Mouse (Mus musculus): ENCODE data around the gene S100a13. TPM values are rescaled to one million over a fixed set of nuclear protein-coding genes. Genes with fewer than 3 reads are reported as not detected.

Gene S100a13
- polyA plus RNA-seq, 1 experiment from 2014 or later = 11.8 TPM

GRCm38 (mm10) chr3:90509747-90510123 lies 4.5 kb upstream of the S100a13 start:
- Histone ChIP-seq H3K36me3 (peaks cover 24% of the 10 kb centered on the region), H3K4me2 (peak overlapping the region; percentile 49), H3K9ac (no peak overlapping the region), H3K27ac (replicated peaks) (peak overlapping the region; percentile 69), H3K4me1 (replicated peaks) (peaks cover 33% of the 10 kb centered on the region), H3K9me3 (no peaks in the 10 kb centered on the region), H3K27me3 (peaks cover 22% of the 10 kb centered on the region), H3K4me3 (peak overlapping the region; percentile 96)
- 11% methylated on average over 2 of the region's 2 CpGs for WGBS
- ATAC-seq (ENCODE audit: low FRiP score, low read depth) = peak; percentile 13; the same call in 1 of the 2 replicates

GRCm38 (mm10) chr3:90512276-90512675 lies 2.0 kb upstream of the S100a13 start:
- H3K36me3 ChIP-seq = 0 out of 2 replicates have a peak, but pooled peaks cover under 1% of the 10 kb centered on the region
- 91% methylated on average over 5 of the region's 5 CpGs for WGBS

GRCm38 (mm10) chr3:90512948-90513642 lies 1.1 kb upstream of the S100a13 start:
- H3K36me3 ChIP-seq = no peaks in the 10 kb centered on the region
- H3K27ac ChIP-seq (replicated peaks) = no peak overlapping the region
- no peak overlapping the region for H3K9ac ChIP-seq
- H3K27me3 ChIP-seq = peaks cover 33% of the 10 kb centered on the region
- peaks cover 17% of the 10 kb centered on the region for H3K4me1 ChIP-seq (replicated peaks)
- 82% methylated on average over 9 of the region's 9 CpGs for WGBS
- H3K4me3 ChIP-seq = no peak overlapping the region
- H3K4me2 ChIP-seq = no peak overlapping the region
- no peaks in the 10 kb centered on the region for H3K9me3 ChIP-seq
- ATAC-seq (ENCODE audit: low FRiP score, low read depth) = no peak

More at GRCm38 (mm10) chr3:90512276-90512675, 2.0 kb upstream of the S100a13 start:
- Histone ChIP-seq H3K27ac (replicated peaks) (no peak overlapping the region), H3K9me3 (no peaks in the 10 kb centered on the region), H3K27me3 (peaks cover 33% of the 10 kb centered on the region), H3K9ac (no peak overlapping the region), H3K4me2 (no peak overlapping the region), H3K4me1 (replicated peaks) (peaks cover 25% of the 10 kb centered on the region), H3K4me3 (no peak overlapping the region)
- ATAC-seq (ENCODE audit: low FRiP score, low read depth) = no peak

- H3K9ac ChIP-seq = peak overlapping the region; percentile 30; the same call in 1 of the 2 replicates
- peaks cover 33% of the 10 kb centered on the region for H3K27me3 ChIP-seq
- peak overlapping the region; percentile 34 for H3K4me3 ChIP-seq
- H3K36me3 ChIP-seq = no peaks in the 10 kb centered on the region
- 0 out of 2 replicates have a peak, but pooled peaks have one; percentile 39 for ATAC-seq (ENCODE audit: low FRiP score, low read depth)
- under 1% methylated on average over 10 of the region's 10 CpGs for WGBS
- no peak overlapping the region for H3K27ac ChIP-seq (replicated peaks)
- H3K4me1 ChIP-seq (replicated peaks) = peaks cover 14% of the 10 kb centered on the region
- no peaks in the 10 kb centered on the region for H3K9me3 ChIP-seq
- peak overlapping the region; percentile 67 for H3K4me2 ChIP-seq
Measured at GRCm38 (mm10) chr3:90514691-90515090, 456 bp downstream of the S100a13 start.

GRCm38 (mm10) chr3:90515242-90515641 lies 1.0 kb downstream of the S100a13 start:
- 47% methylated on average over 1 of the region's 1 CpGs for WGBS
- Histone ChIP-seq H3K4me2 (peak overlapping the region; percentile 67), H3K4me3 (peak overlapping the region; percentile 34), H3K9ac (0 out of 2 replicates have a peak overlapping the region, but pooled peaks have one; percentile 30), H3K36me3 (no peaks in the 10 kb centered on the region), H3K4me1 (replicated peaks) (peaks cover 14% of the 10 kb centered on the region), H3K27ac (replicated peaks) (no peak overlapping the region), H3K9me3 (no peaks in the 10 kb centered on the region), H3K27me3 (peaks cover 33% of the 10 kb centered on the region)
- ATAC-seq (ENCODE audit: low FRiP score, low read depth) = no peak

- Histone ChIP-seq H3K4me1 (replicated peaks) (peaks cover 14% of the 10 kb centered on the region), H3K9ac (no peak overlapping the region), H3K27ac (replicated peaks) (no peak overlapping the region), H3K27me3 (peaks cover 33% of the 10 kb centered on the region), H3K36me3 (no peaks in the 10 kb centered on the region), H3K9me3 (no peaks in the 10 kb centered on the region), H3K4me2 (no peak overlapping the region), H3K4me3 (no peak overlapping the region)
- 92% methylated on average over 4 of the region's 4 CpGs for WGBS
- ATAC-seq (ENCODE audit: low FRiP score, low read depth) = no peak
Measured at GRCm38 (mm10) chr3:90515789-90516188, 1.6 kb downstream of the S100a13 start.

- Histone ChIP-seq H3K9ac (no peak overlapping the region), H3K4me3 (no peak overlapping the region), H3K4me1 (replicated peaks) (peaks cover 14% of the 10 kb centered on the region), H3K27me3 (peaks cover 29% of the 10 kb centered on the region), H3K36me3 (no peaks in the 10 kb centered on the region), H3K27ac (replicated peaks) (no peak overlapping the region), H3K9me3 (no peaks in the 10 kb centered on the region), H3K4me2 (no peak overlapping the region)
- WGBS = 86% methylated on average over 4 of the region's 4 CpGs
- ATAC-seq (ENCODE audit: low FRiP score, low read depth) = no peak
Measured at GRCm38 (mm10) chr3:90517711-90518110, 3.5 kb downstream of the S100a13 start.

- H3K9ac ChIP-seq = no peak overlapping the region
- no peaks in the 10 kb centered on the region for H3K36me3 ChIP-seq
- no peak overlapping the region for H3K4me2 ChIP-seq
- WGBS = 76% methylated on average over 4 of the region's 4 CpGs
- no peak overlapping the region for H3K27ac ChIP-seq (replicated peaks)
- H3K27me3 ChIP-seq = no peaks in the 10 kb centered on the region
- H3K9me3 ChIP-seq = no peaks in the 10 kb centered on the region
- ATAC-seq (ENCODE audit: low FRiP score, low read depth) = no peak
- H3K4me3 ChIP-seq = no peak overlapping the region
- no peaks in the 10 kb centered on the region for H3K4me1 ChIP-seq (replicated peaks)
Measured at GRCm38 (mm10) chr3:90525421-90525820, 11.2 kb downstream of the S100a13 start.

GRCm38 (mm10) chr3:90526076-90526475 lies 11.8 kb downstream of the S100a13 start:
- no peaks in the 10 kb centered on the region for H3K36me3 ChIP-seq
- 81% methylated on average over 2 of the region's 2 CpGs for WGBS
- H3K9me3 ChIP-seq = no peaks in the 10 kb centered on the region

GRCm38 (mm10) chr3:90526580-90526979 lies 12.3 kb downstream of the S100a13 start, which contains the start of gene S100a14:
Gene S100a14 (plus strand): TSS chr3:90526856.
- 83% methylated on average over 5 of the region's 5 CpGs for WGBS
- Histone ChIP-seq H3K27ac (replicated peaks) (no peak within 1 kb of the TSS), H3K4me1 (replicated peaks) (no peaks in the 10 kb centered on the region), H3K9ac (no peak within 1 kb of the TSS), H3K27me3 (no peaks in the 10 kb centered on the region), H3K4me2 (no peak within 1 kb of the TSS), H3K9me3 (no peaks in the 10 kb centered on the region), H3K4me3 (no peak within 1 kb of the TSS), H3K36me3 (no peaks in the 10 kb centered on the region)
- ATAC-seq (ENCODE audit: low FRiP score, low read depth) = no peak

More at GRCm38 (mm10) chr3:90526076-90526475, 11.8 kb downstream of the S100a13 start:
- Histone ChIP-seq H3K27me3 (no peaks in the 10 kb centered on the region), H3K4me3 (no peak overlapping the region), H3K4me1 (replicated peaks) (no peaks in the 10 kb centered on the region), H3K27ac (replicated peaks) (no peak overlapping the region), H3K4me2 (no peak overlapping the region), H3K9ac (no peak overlapping the region)
- ATAC-seq (ENCODE audit: low FRiP score, low read depth) = no peak

GRCm38 (mm10) chr3:90527291-90527873 lies 13.1 kb downstream of the S100a13 start:
- 89% methylated on average over 7 of the region's 7 CpGs for WGBS
- Histone ChIP-seq H3K4me1 (replicated peaks) (no peaks in the 10 kb centered on the region), H3K4me3 (no peak overlapping the region), H3K27me3 (no peaks in the 10 kb centered on the region), H3K27ac (replicated peaks) (no peak overlapping the region), H3K9ac (no peak overlapping the region), H3K36me3 (no peaks in the 10 kb centered on the region), H3K4me2 (no peak overlapping the region), H3K9me3 (no peaks in the 10 kb centered on the region)
- ATAC-seq (ENCODE audit: low FRiP score, low read depth) = no peak

GRCm38 (mm10) chr3:90531713-90532112 lies 17.5 kb downstream of the S100a13 start:
- Histone ChIP-seq H3K4me1 (replicated peaks) (no peaks in the 10 kb centered on the region), H3K4me3 (no peak overlapping the region), H3K9me3 (no peaks in the 10 kb centered on the region), H3K27me3 (no peaks in the 10 kb centered on the region), H3K4me2 (no peak overlapping the region), H3K36me3 (no peaks in the 10 kb centered on the region), H3K9ac (no peak overlapping the region), H3K27ac (replicated peaks) (no peak overlapping the region)
- ATAC-seq (ENCODE audit: low FRiP score, low read depth) = no peak
- WGBS = 78% methylated on average over 5 of the region's 5 CpGs

Measured in hindbrain, embryonic 15.5 days (tissue).